Mouse (Mus musculus) cortical plate, adult 2 months (tissue): ENCODE results near the gene Fam155a. TPM values are rescaled to one million over a fixed set of nuclear protein-coding genes. Genes with fewer than 3 reads are reported as not detected.
"Not testable (repeated sequence)": the region's sequence is repeated elsewhere in the genome, so short reads cannot be mapped to it uniquely, and the experiment has no call there.

Experiments
- H3K27ac ChIP-seq: fragments of 200-500 bp; 2 replicates; pipeline ENCODE4 v1.5.1; 2012; ENCODE audit warnings: low read length, control low read depth, inconsistent platforms; ENCODE audit not compliant: insufficient read depth
- H3K4me1 ChIP-seq: fragments of 200-500 bp; 2 replicates; pipeline ENCODE4 v1.6.1; 2011; ENCODE audit warnings: low read length; ENCODE audit not compliant: control insufficient read depth, insufficient read depth
- H3K4me3 ChIP-seq: fragments of 200-500 bp; 2 replicates; pipeline ENCODE4 v1.5.1; 2011; ENCODE audit warnings: mild to moderate bottlenecking, low read length, control low read depth; ENCODE audit not compliant: insufficient read depth
- CTCF ChIP-seq: fragments of 200-500 bp; IDR thresholded peaks from 2 replicates; pipeline ENCODE4 v1.5.1; 2011; ENCODE audit warnings: mild to moderate bottlenecking, control low read depth, low read length; ENCODE audit not compliant: insufficient read depth; ENCODE audit errors: extremely low read depth
- POLR2A ChIP-seq: fragments of 200-500 bp; IDR thresholded peaks from 2 replicates; pipeline ENCODE4 v1.6.1; 2011; ENCODE audit warnings: mild to moderate bottlenecking, low read length, control low read depth; ENCODE audit not compliant: insufficient read depth; ENCODE audit errors: extremely low read depth
- polyA plus RNA-seq: library from polyadenylated mRNA; depleted of rRNA; stranded (reverse); fragments of >200 nt; gene quantifications from 2 replicates; pipeline ENCODE4 v1.2.3, GENCODE M21; 2012

The Fam155a gene
- polyA plus RNA-seq, 1 experiment, result 60.2 TPM

DNA sequence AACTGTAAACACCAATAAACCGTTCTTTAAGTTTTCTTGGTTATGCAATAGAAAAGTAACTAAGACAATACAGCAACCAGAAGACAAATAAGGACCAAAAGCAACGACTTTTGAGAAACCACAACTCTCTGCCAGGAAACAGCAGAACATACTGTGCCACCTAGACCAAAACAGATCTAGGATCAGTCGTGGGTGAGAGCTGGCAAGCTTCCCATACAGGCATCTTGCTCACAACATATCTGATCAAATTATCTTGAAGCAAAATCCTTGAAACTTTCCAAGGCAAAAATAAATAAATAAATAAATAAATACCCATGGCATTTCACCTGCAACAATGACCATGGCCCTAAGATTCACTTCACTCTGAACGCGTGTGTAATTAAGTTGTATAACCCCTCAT lies 376.3 kb downstream of the Fam155a start:
- TF ChIP-seq CTCF (no peak), POLR2A (no peak)
- Histone ChIP-seq H3K4me1 (peaks cover 9% of the 10 kb centered on the region), H3K4me3 (no peak overlapping the region), H3K27ac (no peak overlapping the region)

DNA sequence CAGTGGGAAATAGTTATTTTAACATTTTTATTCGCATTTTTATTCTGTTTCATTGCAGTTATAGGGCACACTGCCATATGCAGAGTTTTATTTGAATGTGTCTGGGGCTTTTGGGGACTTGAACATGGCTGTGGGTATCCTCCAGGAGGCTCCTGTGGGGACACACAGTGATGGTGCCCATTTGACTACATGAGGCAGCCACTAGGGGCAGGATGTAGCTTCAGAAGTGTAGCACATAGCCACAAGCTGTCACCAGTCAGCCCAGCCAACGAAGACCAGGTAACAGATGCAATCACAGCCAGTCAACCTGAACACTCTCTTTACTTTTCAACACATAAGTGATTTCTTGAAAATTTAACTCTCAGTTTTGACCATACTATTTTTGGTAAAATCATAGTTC lies 377.7 kb downstream of the Fam155a start:
- TF ChIP-seq CTCF, result peak; percentile 13; the same call in 1 of the 2 replicates
- TF ChIP-seq POLR2A, result no peak
- Histone ChIP-seq H3K4me1 (peaks cover 5% of the 10 kb centered on the region), H3K27ac (no peak overlapping the region), H3K4me3 (no peak overlapping the region)

DNA sequence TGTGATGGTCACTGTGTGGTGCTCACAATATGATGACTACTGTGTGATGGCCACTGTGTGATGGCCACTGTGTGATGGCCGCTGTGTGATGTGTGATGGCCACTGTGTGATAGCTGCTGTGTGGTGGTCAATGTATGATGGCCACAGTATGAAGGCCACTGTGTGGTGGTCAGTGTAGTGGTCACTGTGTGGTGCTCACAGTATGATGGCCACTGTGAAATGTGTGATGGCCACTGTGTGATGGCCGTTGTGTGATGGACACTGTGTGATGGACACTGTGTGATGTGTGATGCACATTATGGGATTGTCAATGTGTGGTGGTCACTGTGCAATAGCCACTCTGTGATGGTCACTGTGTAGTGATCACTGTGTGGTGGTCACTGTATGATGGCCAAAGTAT lies 380.7 kb downstream of the Fam155a start:
- H3K27ac ChIP-seq, H3K4me3 ChIP-seq, H3K4me1 ChIP-seq: not testable (repeated sequence)

GRCm38 (mm10) chr8:9369201-9369600 lies 401.8 kb downstream of the Fam155a start:
- Histone ChIP-seq H3K27ac (no peak overlapping the region), H3K4me3 (no peak overlapping the region), H3K4me1 (peaks cover 2% of the 10 kb centered on the region)
- TF ChIP-seq CTCF, result no peak

DNA sequence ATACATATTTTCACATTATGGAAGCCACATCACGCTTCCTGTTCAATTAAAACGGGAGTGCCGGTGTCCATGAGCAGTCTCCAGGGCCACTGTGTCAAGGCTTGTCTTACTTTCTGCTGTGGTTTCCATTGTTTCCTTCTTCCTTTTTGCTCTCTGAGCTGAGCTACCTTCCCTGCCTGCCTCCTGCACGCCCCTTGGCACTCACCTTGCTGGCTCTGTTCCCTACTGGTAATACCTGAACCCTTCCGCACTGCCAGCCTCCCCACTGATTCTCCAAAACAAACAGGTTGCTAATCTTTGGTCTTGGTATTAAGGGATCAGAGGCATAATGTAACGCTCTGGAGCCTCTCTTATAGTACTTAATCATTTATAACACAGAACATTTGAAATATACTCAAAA lies 403.2 kb downstream of the Fam155a start:
- Histone ChIP-seq H3K4me3 (no peak overlapping the region), H3K27ac (no peak overlapping the region), H3K4me1 (peaks cover 2% of the 10 kb centered on the region)
- TF ChIP-seq CTCF, result no peak
- TF ChIP-seq POLR2A, result no peak

GRCm38 (mm10) chr8:9365381-9365780 lies 405.6 kb downstream of the Fam155a start:
- no peak overlapping the region for H3K4me3 ChIP-seq
- TF ChIP-seq CTCF (no peak), POLR2A (no peak)
- H3K27ac ChIP-seq, result no peak overlapping the region
- H3K4me1 ChIP-seq, result peaks cover 2% of the 10 kb centered on the region

GRCm38 (mm10) chr8:9348523-9349135 lies 422.3 kb downstream of the Fam155a start:
- Histone ChIP-seq H3K4me3 (no peak overlapping the region), H3K4me1 (no peaks in the 10 kb centered on the region), H3K27ac (no peak overlapping the region)
- TF ChIP-seq POLR2A (no peak), CTCF (peak; percentile 51)

- TF ChIP-seq CTCF, result no peak
- TF ChIP-seq POLR2A, result no peak
- no peak overlapping the region for H3K27ac ChIP-seq
- no peak overlapping the region for H3K4me3 ChIP-seq
- no peaks in the 10 kb centered on the region for H3K4me1 ChIP-seq
Observed at GRCm38 (mm10) chr8:9347163-9347562, 423.8 kb downstream of the Fam155a start.

DNA sequence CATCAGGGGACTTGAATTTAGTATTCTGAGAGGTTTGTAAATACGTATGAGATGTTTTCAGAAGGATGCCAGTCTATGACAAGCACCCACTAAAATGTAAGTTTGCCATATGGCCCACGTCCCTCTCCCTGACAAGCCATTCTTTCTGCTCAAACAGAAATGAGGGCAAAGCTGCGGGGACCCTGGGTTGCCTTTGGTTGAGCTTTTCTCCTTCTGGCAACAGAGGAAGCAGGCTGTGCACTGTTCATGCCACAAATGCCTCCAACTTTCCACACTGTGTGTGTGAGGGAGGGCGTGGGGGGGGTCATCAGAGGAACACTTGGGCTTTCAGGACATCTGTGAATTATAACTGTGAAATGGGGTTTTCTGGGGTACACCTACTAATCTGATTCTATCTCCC lies 426.8 kb downstream of the Fam155a start:
- TF ChIP-seq CTCF, result no peak
- no peak for TF ChIP-seq POLR2A
- H3K4me1 ChIP-seq, result no peaks in the 10 kb centered on the region
- no peak overlapping the region for H3K4me3 ChIP-seq
- H3K27ac ChIP-seq, result no peak overlapping the region

- Histone ChIP-seq H3K4me1 (peaks cover 2% of the 10 kb centered on the region; the same call in 1 of the 2 replicates), H3K4me3 (no peak overlapping the region), H3K27ac (no peak overlapping the region)
- TF ChIP-seq POLR2A, result no peak
- no peak for TF ChIP-seq CTCF
Observed at GRCm38 (mm10) chr8:9342998-9343397, 428.0 kb downstream of the Fam155a start.
